Mouse (Mus musculus) limb, embryonic 12.5 days (tissue): ENCODE results near the gene Wwox. TPM values are rescaled to one million over a fixed set of nuclear protein-coding genes. Genes with fewer than 3 reads are reported as not detected.

Experiments used
- ATAC-seq: fragments of 200-750 bp; cut with Nextera tagmentation; 2 replicates; pipeline ENCODE4 v1.8.0; 2017; ENCODE audit warnings: low read depth, moderate TSS enrichment; ENCODE audit not compliant: insufficient number of reproducible peaks, insufficient read depth, low FRiP score, low TSS enrichment
- H3K27ac ChIP-seq: fragments of 300-500 bp; sonication (generic); 2 replicates; pipeline ENCODE4 v1.5.1; 2016; ENCODE audit warnings: mild to moderate bottlenecking, moderate library complexity
- H3K27me3 ChIP-seq: fragments of 300-500 bp; sonication (generic); 2 replicates; pipeline ENCODE4 v1.6.1; 2016; ENCODE audit warnings: mild to moderate bottlenecking, moderate library complexity
- H3K36me3 ChIP-seq: fragments of 300-500 bp; sonication (generic); 2 replicates; pipeline ENCODE4 v1.6.1; 2016; ENCODE audit warnings: mild to moderate bottlenecking, moderate library complexity
- H3K4me1 ChIP-seq: fragments of 300-500 bp; sonication (generic); replicated peaks from 2 replicates; pipeline ENCODE4 v1.6.1; 2016
- H3K4me2 ChIP-seq: fragments of 300-500 bp; sonication (generic); 2 replicates; pipeline ENCODE4 v1.6.1; 2016; ENCODE audit warnings: mild to moderate bottlenecking, moderate library complexity
- H3K4me3 ChIP-seq: fragments of 300-500 bp; sonication (generic); replicated peaks from 2 replicates; pipeline ENCODE4 v1.5.1; 2016; ENCODE audit warnings: mild to moderate bottlenecking
- H3K9ac ChIP-seq: fragments of 300-500 bp; sonication (generic); replicated peaks from 2 replicates; pipeline ENCODE4 v1.6.1; 2016; ENCODE audit warnings: mild to moderate bottlenecking, moderate library complexity
- H3K9me3 ChIP-seq: fragments of 300-500 bp; sonication (generic); 2 replicates; pipeline ENCODE4 v1.6.1; 2016; ENCODE audit warnings: mild to moderate bottlenecking, moderate library complexity
- WGBS: fragments of 180-500 bp; shearing (Covaris S2); methylation state at CpG from one replicate; pipeline ENCODE4 v1.1.7; 2016; 5-methylcytosine and 5-hydroxymethylcytosine counted together
- polyA plus RNA-seq: library from polyadenylated mRNA; unstranded; fragments of >200 nt; fragmentation: Nextera tagmentation; extraction: Ambion mirVana; gene quantifications from 2 replicates; pipeline ENCODE4 v1.2.1, GENCODE M21; 2016

Gene Wwox
- polyA plus RNA-seq, 1 experiment from 2014 or later = 10.2 TPM

DNA sequence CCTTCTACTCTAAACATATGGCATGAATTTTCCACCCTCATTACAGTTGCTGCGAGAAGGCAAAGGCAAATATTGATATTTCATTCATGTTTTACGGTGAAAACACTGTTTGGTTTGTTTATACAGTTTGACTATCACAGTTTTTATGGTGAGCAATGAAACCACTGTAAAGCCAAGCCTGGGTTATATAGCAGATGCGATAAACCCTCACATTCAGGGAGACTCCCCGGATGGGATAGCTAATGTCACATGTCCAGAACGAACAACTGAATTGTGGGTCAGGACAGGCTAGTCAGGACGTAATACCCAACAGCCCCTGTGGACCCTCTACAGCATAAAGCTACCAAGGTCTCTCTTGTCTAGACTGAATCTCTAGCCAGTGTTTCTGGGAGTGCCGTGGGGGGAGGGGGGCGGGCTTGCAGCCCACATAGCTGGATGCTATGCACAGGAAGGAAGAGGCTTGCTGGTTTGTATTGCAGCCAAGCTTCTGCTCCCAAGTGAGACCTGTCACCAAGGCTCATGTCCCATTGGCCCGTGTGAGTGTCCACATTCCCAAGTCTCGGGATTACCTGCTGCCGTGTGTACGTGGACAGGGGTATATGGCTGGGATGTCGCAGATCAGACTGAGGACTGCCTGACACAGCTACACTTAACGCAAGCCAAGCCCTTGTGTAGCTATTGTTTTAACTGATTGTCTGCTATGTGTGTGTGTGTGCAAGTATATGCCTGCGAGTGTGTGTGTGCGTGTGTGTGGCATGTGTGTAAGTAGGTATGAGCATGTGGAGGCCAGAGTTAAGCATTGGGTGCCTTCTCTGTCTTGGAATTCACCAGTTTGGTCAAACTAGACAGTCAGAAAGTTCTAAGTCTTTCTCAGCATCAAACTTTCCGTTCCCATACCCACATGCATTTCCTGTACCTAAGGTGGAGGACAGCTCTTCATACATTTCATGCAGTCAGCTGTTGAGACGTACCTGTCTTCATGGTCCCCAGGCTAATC is 66.2 kb downstream of the Wwox start:
- Histone ChIP-seq H3K36me3 (no peaks in the 10 kb centered on the region), H3K4me2 (peak overlapping the region; percentile 43; the same call in 1 of the 2 replicates), H3K9ac (no peak overlapping the region), H3K27me3 (peaks cover 22% of the 10 kb centered on the region; the same call in 1 of the 2 replicates), H3K4me3 (no peak overlapping the region; the same call in 1 of the 2 replicates), H3K27ac (no peak overlapping the region), H3K9me3 (no peaks in the 10 kb centered on the region), H3K4me1 (peaks cover 32% of the 10 kb centered on the region)
- 70% methylated on average over 18 of the region's 18 CpGs for WGBS
- ATAC-seq = peak; percentile 34; the same call in 1 of the 2 replicates

DNA sequence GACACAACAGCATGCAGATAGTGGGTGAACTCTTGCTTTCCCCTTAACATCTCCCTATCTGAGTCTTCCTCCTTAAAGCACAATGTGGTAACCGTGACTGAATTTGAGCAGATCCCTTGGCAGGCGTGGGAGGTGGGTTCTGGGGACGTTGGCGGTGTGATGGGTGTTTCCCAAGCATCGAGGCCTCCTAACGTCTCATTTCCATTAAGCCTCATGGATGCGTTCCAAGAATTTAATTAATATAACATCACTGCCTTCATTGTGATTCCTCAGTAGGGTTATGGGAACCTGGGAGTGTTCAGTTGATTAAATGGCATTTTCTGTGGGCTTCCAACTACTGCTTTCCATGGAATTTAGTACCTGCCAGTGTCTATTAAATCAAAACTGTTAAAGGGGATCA is 67.9 kb downstream of the Wwox start:
- Histone ChIP-seq H3K4me2 (no peak overlapping the region), H3K27me3 (peaks cover 22% of the 10 kb centered on the region; the same call in 1 of the 2 replicates), H3K9me3 (no peaks in the 10 kb centered on the region), H3K4me3 (no peak overlapping the region), H3K4me1 (peaks cover 28% of the 10 kb centered on the region), H3K27ac (no peak overlapping the region), H3K9ac (no peak overlapping the region), H3K36me3 (no peaks in the 10 kb centered on the region)
- ATAC-seq = no peak
- 82% methylated on average over 7 of the region's 7 CpGs for WGBS

DNA sequence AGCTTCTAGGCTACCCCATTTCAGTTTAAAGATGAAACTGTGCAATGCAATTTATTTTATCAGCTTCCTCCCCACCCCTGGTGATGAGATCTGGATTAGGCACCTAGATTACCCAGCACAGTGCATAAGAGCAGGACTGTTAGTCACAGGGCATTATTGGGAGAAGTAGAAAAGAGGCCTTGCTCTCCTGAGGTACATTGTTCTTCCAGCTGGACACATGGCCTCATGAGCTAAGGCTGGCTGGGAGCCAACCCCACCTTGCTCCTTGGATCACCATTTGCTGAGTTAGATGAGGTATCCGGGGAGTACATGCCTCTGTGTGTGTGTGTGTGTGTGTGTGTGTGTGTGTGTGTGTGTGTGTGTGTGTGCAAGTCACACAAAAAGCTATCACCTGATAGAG is 70.8 kb downstream of the Wwox start:
- WGBS = 65% methylated on average over 1 of the region's 1 CpGs
- H3K4me2 ChIP-seq = no peak overlapping the region
- no peaks in the 10 kb centered on the region for H3K9me3 ChIP-seq
- H3K27me3 ChIP-seq = peaks cover 13% of the 10 kb centered on the region
- ATAC-seq = no peak; the same call in 1 of the 2 replicates
- H3K9ac ChIP-seq = no peak overlapping the region
- no peak overlapping the region for H3K27ac ChIP-seq
- H3K4me3 ChIP-seq = no peak overlapping the region
- H3K36me3 ChIP-seq = no peaks in the 10 kb centered on the region; the same call in 1 of the 2 replicates
- H3K4me1 ChIP-seq = peaks cover 23% of the 10 kb centered on the region

DNA sequence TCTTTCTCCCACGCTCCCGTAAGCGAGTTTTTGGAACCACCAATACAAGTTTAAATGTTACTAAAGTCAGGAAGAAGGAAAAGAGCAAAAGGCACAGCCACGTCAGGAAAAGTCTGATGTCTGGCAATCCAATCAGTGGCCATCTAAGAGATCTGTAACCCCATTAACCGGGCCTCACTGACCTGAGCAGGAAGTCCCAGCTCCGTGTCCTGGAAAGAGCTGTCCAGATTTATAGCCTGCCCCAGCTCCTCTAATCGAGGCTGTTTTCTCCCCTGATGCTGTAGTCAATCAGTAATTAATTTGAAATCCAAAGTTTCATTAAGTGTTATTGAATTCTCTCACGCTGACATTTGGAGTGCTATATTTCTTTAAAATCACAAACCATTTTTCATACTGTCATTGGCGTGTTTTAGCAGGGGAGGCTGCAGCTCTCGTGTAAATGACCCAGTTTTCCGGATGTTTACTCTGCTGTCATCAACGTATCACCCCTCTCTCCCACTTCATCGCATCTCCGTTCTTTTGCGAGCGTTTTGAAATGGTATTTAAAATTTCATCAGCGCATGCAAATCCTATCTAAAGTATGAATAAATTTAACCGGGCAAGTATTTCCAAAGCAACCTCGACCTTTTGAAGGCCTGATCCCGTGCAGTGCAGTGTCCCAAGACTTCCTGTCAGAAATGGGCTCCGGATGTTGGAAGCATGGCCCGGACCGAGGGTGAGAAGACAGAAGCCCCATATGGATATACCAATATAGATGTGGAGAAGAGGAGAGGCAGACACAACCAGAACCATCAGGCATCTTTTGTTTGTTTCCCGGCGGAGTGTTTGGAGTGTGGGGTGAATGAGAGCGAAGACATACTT is 72.8 kb downstream of the Wwox start:
- no peak overlapping the region for H3K27ac ChIP-seq
- 49% methylated on average over 26 of the region's 26 CpGs for WGBS
- H3K27me3 ChIP-seq = peaks cover 13% of the 10 kb centered on the region
- H3K9me3 ChIP-seq = no peaks in the 10 kb centered on the region
- no peak overlapping the region for H3K4me3 ChIP-seq
- no peaks in the 10 kb centered on the region; the same call in 1 of the 2 replicates for H3K36me3 ChIP-seq
- no peak overlapping the region for H3K4me2 ChIP-seq
- ATAC-seq = no peak
- H3K9ac ChIP-seq = no peak overlapping the region
- peaks cover 18% of the 10 kb centered on the region for H3K4me1 ChIP-seq

DNA sequence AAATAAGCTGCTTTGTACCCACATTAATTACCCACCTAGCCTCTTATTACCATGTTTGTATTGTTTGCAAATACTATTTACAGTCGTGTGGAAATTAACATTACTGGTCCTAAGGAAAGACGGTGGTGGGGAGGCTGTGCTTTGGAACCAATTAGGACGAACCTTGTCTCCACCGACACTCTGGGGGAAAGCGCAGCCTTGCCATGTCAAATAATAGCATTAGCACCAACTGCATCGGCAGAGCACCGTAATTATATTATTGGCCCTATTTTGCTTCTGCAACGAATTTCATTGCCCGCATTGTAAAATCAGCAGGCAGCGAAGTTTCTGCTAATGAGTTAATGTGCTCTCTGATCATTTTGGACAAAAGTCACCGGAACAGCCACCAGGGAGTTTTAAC is 75.2 kb downstream of the Wwox start:
- peaks cover 18% of the 10 kb centered on the region for H3K4me1 ChIP-seq
- H3K27me3 ChIP-seq = peaks cover 12% of the 10 kb centered on the region
- H3K9ac ChIP-seq = no peak overlapping the region
- H3K4me3 ChIP-seq = no peak overlapping the region
- H3K9me3 ChIP-seq = no peaks in the 10 kb centered on the region
- WGBS = 21% methylated on average over 11 of the region's 11 CpGs
- H3K36me3 ChIP-seq = no peaks in the 10 kb centered on the region; the same call in 1 of the 2 replicates
- ATAC-seq = no peak
- 0 out of 2 replicates have a peak overlapping the region, but pooled peaks have one; percentile 6 for H3K4me2 ChIP-seq
- H3K27ac ChIP-seq = no peak overlapping the region

DNA sequence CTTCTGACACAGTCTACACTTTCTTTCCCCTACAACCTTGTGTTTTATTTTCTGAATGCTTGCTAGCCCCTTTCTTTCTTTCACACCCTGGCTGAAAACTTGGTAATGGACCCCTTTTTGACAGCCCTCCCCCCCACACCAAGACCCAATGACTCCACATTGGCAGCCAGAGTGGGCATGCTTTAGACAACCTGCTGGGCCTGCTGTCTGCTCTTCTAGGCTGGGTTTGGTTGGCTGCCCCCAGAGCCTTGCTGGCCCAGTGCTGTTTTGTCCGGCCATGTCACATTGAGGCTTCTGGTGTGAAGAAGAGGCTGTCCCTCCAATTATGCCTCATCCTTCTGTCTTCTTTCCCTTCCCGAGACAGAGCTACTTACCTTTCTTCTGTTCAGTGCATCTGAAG is 83.6 kb downstream of the Wwox start:
- no peak overlapping the region for H3K27ac ChIP-seq
- ATAC-seq = no peak
- H3K4me1 ChIP-seq = no peaks in the 10 kb centered on the region; the same call in 1 of the 2 replicates
- H3K9ac ChIP-seq = no peak overlapping the region
- no peak overlapping the region for H3K4me2 ChIP-seq
- H3K36me3 ChIP-seq = no peaks in the 10 kb centered on the region
- H3K4me3 ChIP-seq = no peak overlapping the region
- H3K9me3 ChIP-seq = no peaks in the 10 kb centered on the region
- peaks cover 6% of the 10 kb centered on the region; the same call in 1 of the 2 replicates for H3K27me3 ChIP-seq
- WGBS = 70% methylated on average over 2 of the region's 2 CpGs

DNA sequence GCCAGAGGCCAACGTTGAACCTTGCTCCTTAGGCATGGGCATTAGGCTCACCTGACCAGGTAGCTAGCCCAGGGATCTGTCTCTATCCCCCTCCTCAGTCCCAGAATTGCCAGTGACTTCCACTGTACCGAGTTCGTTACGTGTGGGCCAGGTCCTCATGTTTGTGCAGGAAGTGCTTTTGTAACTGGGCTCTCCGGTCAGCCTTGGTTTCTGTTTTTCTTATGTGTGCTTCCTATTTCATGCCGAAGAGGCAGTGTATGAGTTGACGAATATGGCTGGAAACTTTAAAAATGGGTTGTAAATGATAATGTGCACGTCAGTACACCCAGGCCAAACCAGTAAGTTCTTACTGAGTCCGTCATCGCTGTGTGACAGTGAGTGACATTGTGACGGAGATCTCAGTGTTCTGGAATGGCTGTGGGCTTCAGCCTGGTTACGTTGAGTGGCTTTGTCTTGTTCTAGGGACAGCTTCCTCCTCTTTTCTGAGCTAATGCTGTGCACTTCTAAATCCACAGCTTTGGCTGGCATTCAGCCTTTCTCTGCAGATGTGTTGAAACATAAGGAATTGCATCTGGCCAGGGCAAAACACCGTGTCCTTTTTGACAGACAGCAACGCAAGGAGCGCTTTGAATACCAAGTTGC is 87.3 kb downstream of the Wwox start:
- Histone ChIP-seq H3K9me3 (no peaks in the 10 kb centered on the region), H3K27ac (no peak overlapping the region), H3K36me3 (no peaks in the 10 kb centered on the region), H3K4me1 (peaks cover 7% of the 10 kb centered on the region), H3K27me3 (peaks cover 15% of the 10 kb centered on the region; the same call in 1 of the 2 replicates), H3K4me2 (no peak overlapping the region), H3K9ac (no peak overlapping the region), H3K4me3 (no peak overlapping the region)
- ATAC-seq = no peak
- WGBS = 88% methylated on average over 15 of the region's 15 CpGs

DNA sequence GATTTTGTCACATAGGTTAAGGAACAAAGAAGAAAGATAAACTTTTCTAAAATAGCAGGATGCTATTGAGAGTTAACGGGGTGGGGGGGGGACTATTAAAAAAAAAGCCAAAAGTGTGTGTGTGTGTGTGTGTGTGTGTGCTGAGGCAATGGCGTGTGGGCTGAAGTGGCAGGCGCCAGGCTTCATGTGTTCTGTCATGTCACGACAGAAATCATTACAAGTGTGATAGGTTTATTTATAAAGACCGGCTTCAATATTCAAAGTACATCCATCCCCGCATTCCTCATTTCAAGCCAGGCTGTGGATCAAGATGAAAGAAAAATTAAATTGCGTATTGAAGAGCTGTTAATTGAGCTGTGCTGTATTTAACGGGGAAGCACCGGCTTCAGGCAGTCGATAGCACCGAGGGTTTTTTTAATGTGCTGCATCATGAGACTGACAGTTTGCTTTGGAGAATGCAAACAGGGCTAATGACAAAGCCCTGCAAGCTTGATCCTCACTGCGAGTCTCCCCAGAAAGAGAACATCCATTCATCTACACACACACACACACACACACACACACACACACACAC is 88.3 kb downstream of the Wwox start:
- 52% methylated on average over 12 of the region's 12 CpGs for WGBS
- Histone ChIP-seq H3K4me1 (peaks cover 14% of the 10 kb centered on the region), H3K27me3 (peaks cover 22% of the 10 kb centered on the region; the same call in 1 of the 2 replicates), H3K9ac (no peak overlapping the region), H3K9me3 (no peaks in the 10 kb centered on the region), H3K27ac (no peak overlapping the region), H3K36me3 (no peaks in the 10 kb centered on the region), H3K4me3 (no peak overlapping the region), H3K4me2 (no peak overlapping the region)
- no peak for ATAC-seq

DNA sequence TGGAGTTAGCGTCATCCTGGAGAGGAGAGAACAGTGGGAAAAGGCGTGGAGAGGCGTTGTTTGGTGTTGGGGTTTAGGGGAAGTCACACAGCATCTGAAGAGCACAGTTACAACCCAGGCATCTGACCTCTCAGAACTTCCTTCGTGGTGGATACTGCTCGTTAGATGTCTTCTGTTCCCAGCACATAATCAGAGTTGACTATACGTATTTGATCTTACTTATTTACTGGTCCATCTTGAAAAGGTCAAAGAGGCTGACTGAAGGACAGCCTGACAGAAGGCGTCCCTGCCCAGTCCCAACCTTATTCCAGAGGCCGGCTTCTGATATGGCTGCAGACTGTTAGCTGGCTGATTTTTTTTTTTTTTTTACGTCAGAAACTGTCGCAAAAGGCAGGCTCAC is 90.1 kb downstream of the Wwox start:
- no peak overlapping the region for H3K9ac ChIP-seq
- no peak for ATAC-seq
- H3K4me1 ChIP-seq = peaks cover 14% of the 10 kb centered on the region
- H3K27ac ChIP-seq = no peak overlapping the region
- H3K9me3 ChIP-seq = no peaks in the 10 kb centered on the region
- H3K36me3 ChIP-seq = no peaks in the 10 kb centered on the region
- H3K4me3 ChIP-seq = no peak overlapping the region
- H3K27me3 ChIP-seq = peaks cover 26% of the 10 kb centered on the region; the same call in 1 of the 2 replicates
- H3K4me2 ChIP-seq = no peak overlapping the region
- WGBS = 61% methylated on average over 10 of the region's 10 CpGs

DNA sequence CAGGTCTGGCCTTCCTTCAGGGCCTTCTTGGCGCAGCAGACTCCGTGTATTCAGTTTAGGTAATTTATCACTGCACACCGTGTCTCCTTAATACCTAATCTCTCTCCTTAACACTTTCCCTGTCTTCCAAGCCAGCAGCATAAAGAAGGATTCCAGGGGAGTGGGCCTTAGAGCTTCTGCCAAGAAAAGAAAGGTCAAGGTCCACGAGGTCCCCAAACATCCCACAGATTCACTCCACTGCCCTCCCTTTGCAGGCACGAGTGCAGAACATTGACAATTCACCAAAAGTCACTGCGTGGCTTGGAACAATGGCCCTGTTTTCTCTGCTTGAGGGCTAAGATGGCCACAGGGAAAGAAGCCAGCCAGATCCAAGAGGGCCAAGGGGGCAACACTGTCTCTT is 96.7 kb downstream of the Wwox start:
- H3K4me3 ChIP-seq = no peak overlapping the region
- H3K4me2 ChIP-seq = no peak overlapping the region
- H3K9me3 ChIP-seq = no peaks in the 10 kb centered on the region
- no peak overlapping the region for H3K27ac ChIP-seq
- no peak for ATAC-seq
- H3K27me3 ChIP-seq = peaks cover 31% of the 10 kb centered on the region
- 46% methylated on average over 6 of the region's 6 CpGs for WGBS
- no peaks in the 10 kb centered on the region for H3K36me3 ChIP-seq
- peaks cover 24% of the 10 kb centered on the region for H3K4me1 ChIP-seq
- H3K9ac ChIP-seq = no peak overlapping the region
